Mouse (Mus musculus) stomach, postnatal 0 days (tissue): ENCODE results near the gene Rad51b. TPM values are rescaled to one million over a fixed set of nuclear protein-coding genes. Genes with fewer than 3 reads are reported as not detected.
A peak's percentile ranks its signal among the peaks of the same experiment; 100 is the strongest.

Experiments used
- ATAC-seq: fragments of 200-750 bp; cut with Nextera tagmentation; 2 replicates; pipeline ENCODE4 v1.8.0; 2017; ENCODE audit not compliant: low FRiP score, low TSS enrichment
- DNase-seq: peaks from one replicate; pipeline ENCODE4 v3.0.0-alpha.2; 2016; ENCODE audit warnings: low spot score
- H3K27ac ChIP-seq: fragments of 300-500 bp; sonication (generic); replicated peaks from 2 replicates; pipeline ENCODE4 v1.5.1; 2014; ENCODE audit warnings: mild to moderate bottlenecking, control low read depth
- H3K27me3 ChIP-seq: fragments of 300-500 bp; sonication (generic); 2 replicates; pipeline ENCODE4 v1.6.1; 2014; ENCODE audit warnings: low read length; ENCODE audit not compliant: control insufficient read depth, insufficient read depth
- H3K36me3 ChIP-seq: fragments of 300-500 bp; sonication (generic); 2 replicates; pipeline ENCODE4 v1.6.1; 2014; ENCODE audit warnings: low read length, mixed read lengths; ENCODE audit not compliant: control insufficient read depth, insufficient read depth
- H3K4me1 ChIP-seq: fragments of 300-500 bp; sonication (generic); replicated peaks from 2 replicates; pipeline ENCODE4 v1.6.1; 2014; ENCODE audit warnings: antibody characterized with exemption; ENCODE audit not compliant: control insufficient read depth, insufficient read depth
- H3K4me2 ChIP-seq: fragments of 300-500 bp; sonication (generic); replicated peaks from 2 replicates; pipeline ENCODE4 v1.6.1; 2014; ENCODE audit warnings: low read depth, mild to moderate bottlenecking, control low read depth, moderate library complexity
- H3K4me3 ChIP-seq: fragments of 300-500 bp; sonication (generic); 2 replicates; pipeline ENCODE4 v1.5.1; 2014; ENCODE audit warnings: low read depth, low read length, control low read depth
- H3K9ac ChIP-seq: fragments of 300-500 bp; sonication (generic); 2 replicates; pipeline ENCODE4 v1.6.1; 2014; ENCODE audit warnings: mild to moderate bottlenecking, low read length, control low read depth, mixed read lengths
- H3K9me3 ChIP-seq: fragments of 300-500 bp; sonication (generic); 2 replicates; pipeline ENCODE4 v1.6.1; 2016; ENCODE audit warnings: low read length; ENCODE audit not compliant: control insufficient read depth
- CTCF ChIP-seq: IDR thresholded peaks from 2 replicates; pipeline ENCODE4 v1.5.1; 2016; ENCODE audit warnings: antibody characterized with exemption, low read depth, mild to moderate bottlenecking, moderate library complexity
- EP300 ChIP-seq: optimal IDR thresholded peaks from 2 replicates; pipeline ENCODE3; 2016; ENCODE audit warnings: antibody characterized with exemption
- WGBS: fragments of 180-500 bp; shearing (Covaris S2); extraction: QIAGEN DNeasy Blood & Tissue Kit; methylation state at CpG from one replicate; pipeline ENCODE4 v1.1.7; 2014; 5-methylcytosine and 5-hydroxymethylcytosine counted together
- polyA plus RNA-seq: library from polyadenylated mRNA; unstranded; fragments of >200 nt; fragmentation: Nextera tagmentation; extraction: Ambion mirVana; gene quantifications from 2 replicates; pipeline ENCODE4 v1.2.1, GENCODE M21; 2015

The Rad51b gene
- polyA plus RNA-seq, 1 experiment from 2014 or later: 2.0 TPM

- DNase-seq: no peak
- H3K27ac ChIP-seq: no peak overlapping the region
- WGBS: 65% methylated on average over 8 of the region's 8 CpGs
Observed at GRCm38 (mm10) chr12:79820228-79820958, 523.3 kb downstream of the Rad51b start.

GRCm38 (mm10) chr12:79821901-79822300 lies 524.8 kb downstream of the Rad51b start:
- 0 out of 2 replicates have a peak, but pooled peaks have one; percentile 20 for ATAC-seq
- Histone ChIP-seq H3K4me3 (no peak overlapping the region), H3K27ac (no peak overlapping the region), H3K9ac (no peak overlapping the region), H3K9me3 (no peaks in the 10 kb centered on the region), H3K4me2 (no peak overlapping the region), H3K36me3 (no peaks in the 10 kb centered on the region), H3K27me3 (no peaks in the 10 kb centered on the region), H3K4me1 (no peaks in the 10 kb centered on the region)
- TF ChIP-seq CTCF (no peak), EP300 (no peak)
- 71% methylated on average over 5 of the region's 5 CpGs for WGBS
- DNase-seq: no peak

More at GRCm38 (mm10) chr12:79820228-79820958, 523.3 kb downstream of the Rad51b start:
- H3K4me1 ChIP-seq: no peaks in the 10 kb centered on the region
- no peak for TF ChIP-seq EP300
- TF ChIP-seq CTCF: no peak
- H3K27me3 ChIP-seq: no peaks in the 10 kb centered on the region
- no peak overlapping the region for H3K9ac ChIP-seq
- H3K4me2 ChIP-seq: no peak overlapping the region
- no peaks in the 10 kb centered on the region for H3K9me3 ChIP-seq
- H3K4me3 ChIP-seq: no peak overlapping the region
- H3K36me3 ChIP-seq: no peaks in the 10 kb centered on the region
- no peak for ATAC-seq

- H3K4me1 ChIP-seq: no peaks in the 10 kb centered on the region
- no peak overlapping the region for H3K4me2 ChIP-seq
- no peak overlapping the region for H3K4me3 ChIP-seq
- no peaks in the 10 kb centered on the region for H3K36me3 ChIP-seq
- H3K27me3 ChIP-seq: no peaks in the 10 kb centered on the region
- ATAC-seq (no peak), DNase-seq (no peak)
- no peak overlapping the region for H3K9ac ChIP-seq
- TF ChIP-seq EP300 (no peak), CTCF (no peak)
- no peak overlapping the region for H3K27ac ChIP-seq
- 72% methylated on average over 2 of the region's 2 CpGs for WGBS
- H3K9me3 ChIP-seq: no peaks in the 10 kb centered on the region
Observed at GRCm38 (mm10) chr12:79822401-79822800, 525.3 kb downstream of the Rad51b start.

GRCm38 (mm10) chr12:79825922-79826321 lies 528.8 kb downstream of the Rad51b start:
- H3K36me3 ChIP-seq: no peaks in the 10 kb centered on the region
- ATAC-seq (no peak), DNase-seq (no peak)
- no peak overlapping the region for H3K27ac ChIP-seq
- H3K4me2 ChIP-seq: no peak overlapping the region
- WGBS: 45% methylated on average over 7 of the region's 7 CpGs
- H3K9ac ChIP-seq: no peak overlapping the region
- TF ChIP-seq CTCF: no peak
- no peak for TF ChIP-seq EP300
- H3K4me1 ChIP-seq: no peaks in the 10 kb centered on the region
- no peaks in the 10 kb centered on the region for H3K9me3 ChIP-seq
- H3K4me3 ChIP-seq: no peak overlapping the region
- H3K27me3 ChIP-seq: no peaks in the 10 kb centered on the region

GRCm38 (mm10) chr12:79827233-79827692 lies 530.2 kb downstream of the Rad51b start:
- no peak overlapping the region for H3K4me3 ChIP-seq
- H3K4me2 ChIP-seq: no peak overlapping the region
- ATAC-seq (no peak), DNase-seq (no peak)
- no peaks in the 10 kb centered on the region for H3K9me3 ChIP-seq
- no peaks in the 10 kb centered on the region for H3K36me3 ChIP-seq
- WGBS: 60% methylated on average over 5 of the region's 5 CpGs
- H3K4me1 ChIP-seq: no peaks in the 10 kb centered on the region
- H3K27me3 ChIP-seq: no peaks in the 10 kb centered on the region
- no peak overlapping the region for H3K9ac ChIP-seq
- H3K27ac ChIP-seq: no peak overlapping the region
- TF ChIP-seq EP300: no peak
- no peak for TF ChIP-seq CTCF

- no peaks in the 10 kb centered on the region for H3K27me3 ChIP-seq
- H3K27ac ChIP-seq: no peak overlapping the region
- H3K4me1 ChIP-seq: no peaks in the 10 kb centered on the region
- H3K4me3 ChIP-seq: no peak overlapping the region
- ATAC-seq (no peak), DNase-seq (no peak)
- TF ChIP-seq CTCF: no peak
- no peak for TF ChIP-seq EP300
- H3K9me3 ChIP-seq: no peaks in the 10 kb centered on the region
- H3K9ac ChIP-seq: no peak overlapping the region
- no peaks in the 10 kb centered on the region for H3K36me3 ChIP-seq
- H3K4me2 ChIP-seq: no peak overlapping the region
- WGBS: 62% methylated on average over 4 of the region's 4 CpGs
Observed at GRCm38 (mm10) chr12:79827735-79828134, 530.7 kb downstream of the Rad51b start.
